Mouse (Mus musculus) c-Kit-negative CD71-positive TER-119-positive erythroid progenitor cells, embryonic 14.5 days (primary cell): Measurements from ENCODE around the gene Lrrc73.

ENCODE experiments used
- DNase-seq: peaks from one replicate; pipeline ENCODE4 v3.0.0-alpha.2; 2013; ENCODE audit warnings: low read depth, low spot score

The Lrrc73 gene

DNA sequence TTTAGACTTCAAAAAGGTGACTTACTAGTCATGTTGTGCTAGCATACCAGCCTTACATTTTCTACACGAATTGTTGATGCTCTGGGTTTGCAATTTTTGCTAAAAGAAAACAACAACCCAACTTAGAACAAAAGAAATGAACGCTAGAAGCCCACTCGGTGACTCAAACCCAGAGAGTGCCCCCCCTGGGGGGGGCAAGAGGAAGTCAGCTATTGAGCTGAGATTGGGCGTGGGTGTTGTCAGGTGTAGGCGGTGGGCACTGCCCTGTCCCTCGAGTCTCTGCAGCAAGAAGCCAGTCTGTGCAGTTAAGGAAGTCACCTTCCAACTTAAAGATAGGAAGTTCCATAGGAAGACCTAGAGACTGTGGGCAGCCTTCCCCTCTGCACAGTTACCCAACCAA lies 43.3 kb downstream of the Lrrc73 start:
- no peak for DNase-seq

DNA sequence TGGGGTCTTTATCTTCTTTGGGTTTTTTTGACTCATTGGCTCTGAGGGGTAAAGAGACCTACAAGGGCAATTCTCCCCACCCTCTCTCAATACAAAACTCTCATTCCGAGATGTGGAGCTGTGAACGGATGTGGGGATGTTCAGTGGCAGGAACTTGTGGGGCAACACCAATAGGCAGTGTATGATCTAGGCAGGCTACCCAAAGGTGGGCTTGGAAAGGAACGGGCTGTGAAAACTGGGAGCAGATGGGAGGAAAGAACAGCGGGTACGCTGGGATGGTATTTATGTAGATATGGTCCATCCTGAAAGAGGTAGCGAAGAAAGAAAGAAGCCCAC lies 43.7 kb downstream of the Lrrc73 start:
- DNase-seq, result no peak

DNA sequence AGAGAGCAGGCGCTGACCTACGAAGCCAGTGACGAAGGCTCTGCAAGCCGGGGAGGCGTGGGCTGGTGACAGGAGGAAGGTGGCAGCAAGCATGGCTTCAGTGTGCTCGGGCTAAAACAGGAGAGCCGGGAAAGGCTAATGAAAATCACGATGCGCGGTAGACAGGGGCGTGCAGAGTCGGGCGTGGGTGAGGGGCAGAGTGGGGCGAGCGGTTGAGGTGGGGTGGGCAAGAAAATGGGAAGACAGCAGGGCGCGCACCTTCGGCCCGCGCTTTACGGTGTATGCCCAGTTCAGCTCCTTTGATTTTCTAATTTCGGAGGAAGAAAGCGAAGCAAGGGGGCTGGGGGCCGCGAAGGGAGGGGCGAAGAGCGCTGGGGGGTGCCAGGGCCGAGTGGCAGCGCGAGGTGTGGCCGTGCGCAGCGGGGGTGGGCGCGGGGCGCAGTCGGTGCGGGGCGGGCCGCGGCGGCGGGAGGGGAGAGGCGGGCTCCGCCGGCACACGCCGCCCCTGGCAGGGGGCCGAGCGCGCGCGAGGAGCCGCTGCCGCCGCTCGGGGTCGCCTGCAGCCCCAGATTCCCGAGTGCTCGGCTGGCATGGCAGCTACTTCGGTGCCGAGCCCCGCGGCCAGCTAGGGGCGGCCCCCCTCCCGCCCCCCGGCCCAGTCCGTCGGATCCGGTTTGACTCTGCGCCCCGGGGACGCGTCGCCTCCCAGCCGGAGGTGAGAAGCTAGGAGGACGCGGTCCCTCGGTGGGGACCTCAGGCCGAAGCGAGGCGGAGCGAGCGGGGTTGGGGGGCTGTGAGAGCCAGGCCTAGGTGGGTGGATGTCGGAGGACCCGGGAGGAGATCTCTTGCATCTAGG lies 44.3 kb downstream of the Lrrc73 start, which contains the start of gene Dlk2:
TSS of gene Dlk2 (plus strand) at position 58 of the 856 bp plus-strand sequence.
- DNase-seq, result no peak

DNA sequence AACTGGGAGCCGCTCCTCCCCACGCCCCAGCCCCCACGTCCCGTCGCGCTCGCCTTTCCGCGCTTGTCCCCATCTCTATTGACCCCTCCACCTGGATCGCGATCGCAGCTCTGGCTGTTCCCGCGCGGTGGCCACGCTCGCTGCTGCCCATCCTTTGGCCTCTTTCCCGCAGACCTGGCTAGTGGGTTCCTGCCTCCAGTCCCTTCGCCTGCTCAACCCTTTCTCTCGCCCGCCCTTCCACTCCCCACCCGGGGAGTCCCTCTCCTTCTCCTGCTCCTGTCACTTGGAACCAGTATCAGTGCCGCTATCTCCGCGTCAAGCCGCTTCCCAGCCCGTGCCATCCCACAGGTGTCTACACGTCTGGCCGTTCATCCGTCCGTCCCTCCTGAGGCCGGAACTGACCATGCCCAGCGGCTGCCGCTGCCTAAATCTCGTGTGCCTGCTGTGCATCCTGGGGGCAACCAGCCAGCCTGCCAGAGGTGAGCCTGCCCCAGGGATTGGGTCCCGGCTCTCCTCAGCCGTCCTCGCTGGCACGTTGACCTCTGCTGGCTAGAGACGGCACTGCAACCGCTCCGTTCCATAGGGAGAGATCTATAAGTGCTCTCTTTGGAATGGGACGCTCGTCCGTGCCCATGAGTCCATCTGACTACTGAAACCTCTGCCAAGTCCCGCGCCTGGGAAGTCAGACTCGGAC lies 45.0 kb downstream of the Lrrc73 start:
- no peak for DNase-seq

DNA sequence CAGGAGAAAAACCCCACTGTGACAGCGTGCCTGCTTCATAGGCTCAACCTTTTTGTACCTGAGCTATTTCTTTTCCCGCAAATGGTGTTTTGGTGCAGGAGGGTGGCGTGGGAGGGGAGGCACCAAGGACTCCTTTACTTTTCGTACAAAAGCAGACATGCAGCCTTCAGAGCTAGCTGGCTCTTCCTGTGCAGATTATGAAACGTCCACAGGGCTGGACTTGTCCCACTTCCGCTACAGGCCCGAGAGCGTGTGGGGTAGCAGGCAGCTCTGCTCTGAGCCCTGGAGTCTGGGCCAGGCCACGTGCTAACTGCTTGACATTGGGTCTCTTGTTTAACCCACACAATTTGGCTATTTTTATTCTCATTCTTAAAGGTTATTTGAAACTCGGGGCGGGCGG lies 48.6 kb downstream of the Lrrc73 start:
- no peak for DNase-seq

DNA sequence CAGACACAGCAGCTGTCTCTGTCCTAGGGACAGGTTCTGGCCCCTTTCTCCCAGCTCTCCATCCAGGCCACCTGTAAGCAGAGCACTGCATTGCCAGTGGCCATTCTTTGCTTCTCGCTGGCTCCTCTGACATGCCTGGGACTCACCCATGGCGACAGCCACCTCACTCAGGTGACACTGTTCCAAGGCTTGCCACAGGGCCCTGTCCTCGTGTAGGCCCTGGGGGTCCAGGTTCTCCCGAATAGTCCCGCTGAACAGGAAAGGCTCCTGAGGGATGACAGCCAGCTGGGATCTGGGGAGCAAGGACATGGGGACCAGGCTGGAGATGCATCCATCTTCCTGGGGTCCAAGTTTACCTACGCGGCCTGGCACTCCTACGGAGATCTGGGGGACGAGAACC lies 50.9 kb downstream of the Lrrc73 start:
- DNase-seq, result no peak
